Mouse (Mus musculus) heart, postnatal 0 days (tissue): Measurements from ENCODE around the gene Mlxipl. TPM values are rescaled to one million over a fixed set of nuclear protein-coding genes. Genes with fewer than 3 reads are reported as not detected.

Source experiments
- ATAC-seq: fragments of 200-750 bp; cut with Nextera tagmentation; 2 replicates; pipeline ENCODE4 v1.8.0; 2017; ENCODE audit warnings: low read depth, moderate number of reproducible peaks, moderate library complexity; ENCODE audit not compliant: insufficient read depth
- DNase-seq: peaks from one replicate; pipeline ENCODE4 v3.0.0-alpha.2; 2016; ENCODE audit warnings: low spot score
- H3K27ac ChIP-seq: fragments of 300-500 bp; sonication (generic); 2 replicates; pipeline ENCODE4 v1.5.1; 2014; ENCODE audit warnings: low read depth, mild to moderate bottlenecking
- H3K27me3 ChIP-seq: fragments of 300-500 bp; sonication (generic); 2 replicates; pipeline ENCODE4 v1.6.1; 2014; ENCODE audit warnings: low read length, mixed read lengths; ENCODE audit not compliant: control insufficient read depth, insufficient read depth
- H3K36me3 ChIP-seq: fragments of 300-500 bp; sonication (generic); replicated peaks from 2 replicates; pipeline ENCODE4 v1.6.1; 2014; ENCODE audit warnings: low read length, mixed read lengths; ENCODE audit not compliant: control insufficient read depth, insufficient read depth
- H3K4me1 ChIP-seq: fragments of 300-500 bp; sonication (generic); 2 replicates; pipeline ENCODE4 v1.6.1; 2014; ENCODE audit warnings: antibody characterized with exemption; ENCODE audit not compliant: control insufficient read depth, insufficient read depth
- H3K4me2 ChIP-seq: fragments of 300-500 bp; sonication (generic); 2 replicates; pipeline ENCODE4 v1.6.1; 2014; ENCODE audit warnings: low read depth, mild to moderate bottlenecking, low read length, moderate library complexity
- H3K4me3 ChIP-seq: fragments of 300-500 bp; sonication (generic); 2 replicates; pipeline ENCODE4 v1.5.1; 2014; ENCODE audit warnings: low read depth, low read length
- H3K9ac ChIP-seq: fragments of 300-500 bp; sonication (generic); replicated peaks from 2 replicates; pipeline ENCODE4 v1.6.1; 2014; ENCODE audit warnings: low read depth, low read length, mixed read lengths
- H3K9me3 ChIP-seq: fragments of 300-500 bp; sonication (generic); replicated peaks from 2 replicates; pipeline ENCODE4 v1.6.1; 2016; ENCODE audit warnings: low read length; ENCODE audit not compliant: control insufficient read depth
- CTCF ChIP-seq: IDR thresholded peaks from 2 replicates; pipeline ENCODE4 v1.5.1; 2016; ENCODE audit warnings: antibody characterized with exemption, control low read depth, low read depth
- EP300 ChIP-seq: IDR thresholded peaks from 2 replicates; pipeline ENCODE4 v1.6.1; 2016; ENCODE audit warnings: antibody characterized with exemption, low read depth
- WGBS: fragments of 180-500 bp; shearing (Covaris S2); extraction: QIAGEN DNeasy Blood & Tissue Kit; methylation state at CpG from one replicate; pipeline ENCODE4 v1.1.7; 2014; 5-methylcytosine and 5-hydroxymethylcytosine counted together
- polyA plus RNA-seq: library from polyadenylated mRNA; unstranded; fragments of >200 nt; fragmentation: Nextera tagmentation; extraction: Ambion mirVana; gene quantifications from 2 replicates; pipeline ENCODE4 v1.2.1, GENCODE M21; 2015
- total RNA-seq: library from RNA; depleted of rRNA; stranded (reverse); fragments of >200 nt; gene quantifications from 2 replicates; pipeline ENCODE4 v1.2.3, GENCODE M21; 2014; ENCODE audit warnings: low replicate concordance

Mlxipl gene
- total and polyA plus RNA-seq, 2 experiments from 2014 or later: 5.3 to 16.0 TPM

GRCm38 (mm10) chr5:135179616-135180015 is 89.9 kb downstream of the Mlxipl start:
- Histone ChIP-seq H3K4me2 (no peak overlapping the region), H3K4me1 (no peaks in the 10 kb centered on the region), H3K36me3 (peaks cover 78% of the 10 kb centered on the region), H3K9ac (no peak overlapping the region), H3K9me3 (peaks cover 2% of the 10 kb centered on the region; the same call in 1 of the 2 replicates), H3K27ac (no peak overlapping the region), H3K27me3 (no peaks in the 10 kb centered on the region), H3K4me3 (no peak overlapping the region)
- no peak for TF ChIP-seq CTCF
- no peak for TF ChIP-seq EP300
- WGBS: 81% methylated on average over 5 of the region's 7 CpGs
- DNase-seq: no peak
- ATAC-seq: no peak

- no peak for DNase-seq
These were observed 91.1 kb downstream of the Mlxipl start for GRCm38 (mm10) chr5:135180796-135181195.

GRCm38 (mm10) chr5:135181776-135182175 is 92.1 kb downstream of the Mlxipl start:
- Histone ChIP-seq H3K4me3 (no peak overlapping the region), H3K27ac (no peak overlapping the region), H3K4me1 (peaks cover 8% of the 10 kb centered on the region; the same call in 1 of the 2 replicates), H3K36me3 (peaks cover 62% of the 10 kb centered on the region), H3K27me3 (no peaks in the 10 kb centered on the region), H3K9me3 (peaks cover 3% of the 10 kb centered on the region; the same call in 1 of the 2 replicates), H3K9ac (no peak overlapping the region), H3K4me2 (no peak overlapping the region)
- 81% methylated on average over 6 of the region's 6 CpGs for WGBS
- TF ChIP-seq CTCF (no peak), EP300 (no peak)
- DNase-seq (no peak), ATAC-seq (no peak)

More at GRCm38 (mm10) chr5:135180796-135181195, 91.1 kb downstream of the Mlxipl start:
- 94% methylated on average over 14 of the region's 14 CpGs for WGBS
- Histone ChIP-seq H3K4me1 (0 out of 2 replicates have a peak, but pooled peaks cover under 1% of the 10 kb centered on the region), H3K9me3 (peaks cover 3% of the 10 kb centered on the region; the same call in 1 of the 2 replicates), H3K36me3 (peaks cover 69% of the 10 kb centered on the region), H3K27ac (no peak overlapping the region), H3K4me2 (no peak overlapping the region), H3K9ac (no peak overlapping the region), H3K27me3 (no peaks in the 10 kb centered on the region), H3K4me3 (no peak overlapping the region)
- TF ChIP-seq CTCF (no peak), EP300 (no peak)
- no peak for ATAC-seq

GRCm38 (mm10) chr5:135183131-135183861 is 93.6 kb downstream of the Mlxipl start:
- peaks cover 3% of the 10 kb centered on the region; the same call in 1 of the 2 replicates for H3K9me3 ChIP-seq
- no peak overlapping the region for H3K9ac ChIP-seq
- peak overlapping the region; percentile 58 for H3K27ac ChIP-seq
- H3K36me3 ChIP-seq: peaks cover 46% of the 10 kb centered on the region
- TF ChIP-seq EP300: no peak
- no peak for TF ChIP-seq CTCF
- peaks cover 10% of the 10 kb centered on the region for H3K4me1 ChIP-seq
- H3K4me3 ChIP-seq: no peak overlapping the region
- ATAC-seq (no peak), DNase-seq (no peak)
- H3K4me2 ChIP-seq: no peak overlapping the region
- WGBS: 48% methylated on average over 8 of the region's 8 CpGs
- no peaks in the 10 kb centered on the region for H3K27me3 ChIP-seq

- H3K36me3 ChIP-seq: peaks cover 33% of the 10 kb centered on the region
- no peaks in the 10 kb centered on the region for H3K27me3 ChIP-seq
- no peak overlapping the region for H3K4me2 ChIP-seq
- peaks cover 3% of the 10 kb centered on the region; the same call in 1 of the 2 replicates for H3K9me3 ChIP-seq
- WGBS: 87% methylated on average over 3 of the region's 3 CpGs
- peaks cover 27% of the 10 kb centered on the region for H3K4me1 ChIP-seq
- DNase-seq: no peak
- H3K9ac ChIP-seq: no peak overlapping the region
- H3K4me3 ChIP-seq: no peak overlapping the region
- ATAC-seq: no peak
- no peak for TF ChIP-seq EP300
- no peak for TF ChIP-seq CTCF
- no peak overlapping the region for H3K27ac ChIP-seq
These were observed 95.3 kb downstream of the Mlxipl start for GRCm38 (mm10) chr5:135185016-135185415.

GRCm38 (mm10) chr5:135185596-135185995 is 95.9 kb downstream of the Mlxipl start:
- Histone ChIP-seq H3K4me1 (peaks cover 28% of the 10 kb centered on the region), H3K4me3 (no peak overlapping the region), H3K9me3 (peaks cover 3% of the 10 kb centered on the region; the same call in 1 of the 2 replicates), H3K9ac (no peak overlapping the region), H3K27ac (no peak overlapping the region), H3K27me3 (no peaks in the 10 kb centered on the region), H3K36me3 (peaks cover 27% of the 10 kb centered on the region), H3K4me2 (no peak overlapping the region)
- 33% methylated on average over 3 of the region's 3 CpGs for WGBS
- DNase-seq (no peak), ATAC-seq (no peak)
- TF ChIP-seq EP300: no peak
- TF ChIP-seq CTCF: no peak; the same call in 1 of the 2 replicates
